Mouse (Mus musculus): ENCODE results near the gene Gm5415. TPM values are rescaled to one million over a fixed set of nuclear protein-coding genes. Genes with fewer than 3 reads are reported as not detected.

Gm5415 gene
- total RNA-seq (2023) = not detected

DNA sequence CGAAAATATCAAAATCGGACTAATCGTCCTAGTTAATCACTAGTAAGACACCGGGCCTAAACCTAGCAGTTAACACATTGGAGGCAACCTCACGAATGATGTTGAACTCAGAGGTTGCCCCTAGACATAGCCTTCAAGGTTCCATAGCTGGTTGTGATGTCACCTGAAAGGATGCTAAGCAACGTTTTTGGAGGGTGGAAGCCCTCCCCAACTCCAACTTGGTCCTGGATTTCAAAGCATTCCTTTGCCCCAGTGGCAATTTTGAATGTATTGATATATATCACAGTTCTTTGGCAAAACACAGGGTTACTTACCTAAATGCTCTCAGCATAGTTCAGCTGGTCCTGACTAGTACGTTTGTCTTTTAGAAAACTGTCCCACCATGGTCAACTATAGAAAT lies at the start of gene Gm5415:
Gene Gm5415 (minus strand): TSS at position 101 of the 400 bp plus-strand sequence.

All from T-cell, adult 66 days (primary cell).